Mouse (Mus musculus): ENCODE results near the gene Sppl2c. TPM values are rescaled to one million over a fixed set of nuclear protein-coding genes. Genes with fewer than 3 reads are reported as not detected.

The Sppl2c gene
- polyA plus RNA-seq, 1 experiment from 2014 or later: not detected

GRCm38 (mm10) chr11:104237226-104237625 is 51.1 kb downstream of the Sppl2c start:
- Histone ChIP-seq H3K4me2 (replicated peaks; ENCODE audit: low read depth, low read length) (no peak overlapping the region), H3K27me3 (ENCODE audit: control insufficient read depth, insufficient read depth, low read length) (peaks cover 31% of the 10 kb centered on the region), H3K9ac (ENCODE audit: low read depth, low read length) (no peak overlapping the region), H3K9me3 (ENCODE audit: control insufficient read depth, low read length) (no peaks in the 10 kb centered on the region), H3K27ac (ENCODE audit: low read depth, low read length) (no peak overlapping the region), H3K4me3 (ENCODE audit: low read depth, low read length) (no peak overlapping the region), H3K36me3 (ENCODE audit: control insufficient read depth, insufficient read depth, low read length) (no peaks in the 10 kb centered on the region), H3K4me1 (replicated peaks; ENCODE audit: control insufficient read depth, insufficient read depth, low read length) (peaks cover 2% of the 10 kb centered on the region; the same call in 1 of the 2 replicates)
- ATAC-seq (ENCODE audit: low FRiP score) (no peak), DNase-seq (ENCODE audit: low spot score) (no peak)
- WGBS: 70% methylated on average over 7 of the region's 7 CpGs

- Histone ChIP-seq H3K9ac (ENCODE audit: low read depth, low read length) (no peak overlapping the region), H3K36me3 (ENCODE audit: control insufficient read depth, insufficient read depth, low read length) (no peaks in the 10 kb centered on the region), H3K4me3 (ENCODE audit: low read depth, low read length) (no peak overlapping the region), H3K4me1 (replicated peaks; ENCODE audit: control insufficient read depth, insufficient read depth, low read length) (0 out of 2 replicates have a peak, but pooled peaks cover 2% of the 10 kb centered on the region), H3K4me2 (replicated peaks; ENCODE audit: low read depth, low read length) (no peak overlapping the region), H3K27ac (ENCODE audit: low read depth, low read length) (no peak overlapping the region), H3K27me3 (ENCODE audit: control insufficient read depth, insufficient read depth, low read length) (peaks cover 22% of the 10 kb centered on the region), H3K9me3 (ENCODE audit: control insufficient read depth, low read length) (no peaks in the 10 kb centered on the region)
- DNase-seq (ENCODE audit: low spot score) (no peak), ATAC-seq (ENCODE audit: low FRiP score) (no peak)
- 74% methylated on average over 12 of the region's 13 CpGs for WGBS
Measured at GRCm38 (mm10) chr11:104237958-104238747, 52.0 kb downstream of the Sppl2c start.

Other genes starting within 250 kb of the Sppl2c start
- 55.0 and 59.7 TPM in 2 replicates for gene Nsf, start 232.3 kb upstream of the Sppl2c start, polyA plus RNA-seq (2014; fragmentation: Nextera tagmentation; extraction: Ambion mirVana)
- gene Arf2, start 219.6 kb upstream of the Sppl2c start, polyA plus RNA-seq (2014; fragmentation: Nextera tagmentation; extraction: Ambion mirVana): 143 and 145 TPM in 2 replicates
- 0.73 and 1.1 TPM in 2 replicates for gene Crhr1, start 53.5 kb upstream of the Sppl2c start, polyA plus RNA-seq (2014; fragmentation: Nextera tagmentation; extraction: Ambion mirVana)
- gene Mapt, start 45.1 kb downstream of the Sppl2c start, polyA plus RNA-seq (2014; fragmentation: Nextera tagmentation; extraction: Ambion mirVana): 91.9 and 94.9 TPM in 2 replicates